Mouse (Mus musculus): ENCODE data around the gene Smg8.

The Smg8 gene

GRCm38 (mm10) chr11:87046968-87047367 is 39.6 kb downstream of the Smg8 start:
- no peak for DNase-seq (ENCODE audit: low spot score in 2 of 2)

- no peak for DNase-seq (ENCODE audit: low spot score in 2 of 2)
These were observed 43.5 kb downstream of the Smg8 start for GRCm38 (mm10) chr11:87043052-87043451.

GRCm38 (mm10) chr11:87039307-87039963 is 47.1 kb downstream of the Smg8 start:
- no peak for DNase-seq (ENCODE audit: low spot score in 2 of 2)

GRCm38 (mm10) chr11:87036180-87036579 is 50.4 kb downstream of the Smg8 start:
- no peak for DNase-seq (ENCODE audit: low spot score in 2 of 2)

GRCm38 (mm10) chr11:87028212-87028611 is 58.4 kb downstream of the Smg8 start:
- no peak for DNase-seq (ENCODE audit: low spot score in 2 of 2)

All from right cerebral cortex, postnatal 36 days (tissue).